Mouse (Mus musculus): Measurements from ENCODE around the gene Nhlrc4. TPM values are rescaled to one million over a fixed set of nuclear protein-coding genes. Genes with fewer than 3 reads are reported as not detected.

The Nhlrc4 gene
- polyA plus RNA-seq, 1 experiment from 2014 or later, result 0.34 TPM

GRCm38 (mm10) chr17:25980854-25981253, 36.1 kb upstream of the Nhlrc4 start:
- H3K4me2 ChIP-seq, result no peak overlapping the region
- ATAC-seq (replicated peaks; ENCODE audit: insufficient number of reproducible peaks, low FRiP score, low TSS enrichment), result no peak
- H3K4me1 ChIP-seq (ENCODE audit: control insufficient read depth, insufficient read depth, low read length), result peaks cover 13% of the 10 kb centered on the region
- H3K36me3 ChIP-seq (ENCODE audit: control insufficient read depth, insufficient read depth, low read length), result no peaks in the 10 kb centered on the region
- H3K27ac ChIP-seq (ENCODE audit: low read depth, low read length), result no peak overlapping the region
- no peaks in the 10 kb centered on the region for H3K27me3 ChIP-seq (ENCODE audit: control insufficient read depth, insufficient read depth, low read length)
- 88% methylated on average over 5 of the region's 5 CpGs for WGBS (ENCODE audit: insufficient replicate concordance)
- H3K4me3 ChIP-seq (ENCODE audit: low read depth, low read length), result no peak overlapping the region
- H3K9ac ChIP-seq (ENCODE audit: low read depth, low read length), result 0 out of 2 replicates have a peak overlapping the region, but pooled peaks have one; percentile 24
- no peaks in the 10 kb centered on the region for H3K9me3 ChIP-seq (replicated peaks; ENCODE audit: control insufficient read depth, low read length)

GRCm38 (mm10) chr17:25979829-25980738, 35.3 kb upstream of the Nhlrc4 start:
- no peak overlapping the region for H3K9ac ChIP-seq (ENCODE audit: low read depth, low read length)
- no peak for ATAC-seq (replicated peaks; ENCODE audit: insufficient number of reproducible peaks, low FRiP score, low TSS enrichment)
- 82% methylated on average over 5 of the region's 5 CpGs for WGBS (ENCODE audit: insufficient replicate concordance)

GRCm38 (mm10) chr17:25970954-25971707, 26.4 kb upstream of the Nhlrc4 start:
- H3K4me3 ChIP-seq (ENCODE audit: low read depth, low read length), result no peak overlapping the region
- ATAC-seq (replicated peaks; ENCODE audit: insufficient number of reproducible peaks, low FRiP score, low TSS enrichment), result no peak
- H3K36me3 ChIP-seq (ENCODE audit: control insufficient read depth, insufficient read depth, low read length), result no peaks in the 10 kb centered on the region; the same call in 1 of the 2 replicates
- H3K27ac ChIP-seq (ENCODE audit: low read depth, low read length), result no peak overlapping the region
- no peaks in the 10 kb centered on the region for H3K9me3 ChIP-seq (replicated peaks; ENCODE audit: control insufficient read depth, low read length)
- H3K9ac ChIP-seq (ENCODE audit: low read depth, low read length), result no peak overlapping the region
- no peaks in the 10 kb centered on the region for H3K27me3 ChIP-seq (ENCODE audit: control insufficient read depth, insufficient read depth, low read length)
- WGBS (ENCODE audit: insufficient replicate concordance), result 81% methylated on average over 4 of the region's 4 CpGs
- H3K4me1 ChIP-seq (ENCODE audit: control insufficient read depth, insufficient read depth, low read length), result peaks cover 5% of the 10 kb centered on the region; the same call in 1 of the 2 replicates
- H3K4me2 ChIP-seq, result no peak overlapping the region

More at GRCm38 (mm10) chr17:25979829-25980738, 35.3 kb upstream of the Nhlrc4 start:
- Histone ChIP-seq H3K9me3 (replicated peaks; ENCODE audit: control insufficient read depth, low read length) (no peaks in the 10 kb centered on the region), H3K4me2 (no peak overlapping the region), H3K4me1 (ENCODE audit: control insufficient read depth, insufficient read depth, low read length) (peaks cover 13% of the 10 kb centered on the region), H3K36me3 (ENCODE audit: control insufficient read depth, insufficient read depth, low read length) (no peaks in the 10 kb centered on the region), H3K27ac (ENCODE audit: low read depth, low read length) (no peak overlapping the region), H3K4me3 (ENCODE audit: low read depth, low read length) (no peak overlapping the region), H3K27me3 (ENCODE audit: control insufficient read depth, insufficient read depth, low read length) (no peaks in the 10 kb centered on the region)

- Histone ChIP-seq H3K27me3 (ENCODE audit: control insufficient read depth, insufficient read depth, low read length) (no peaks in the 10 kb centered on the region), H3K9me3 (replicated peaks; ENCODE audit: control insufficient read depth, low read length) (no peaks in the 10 kb centered on the region), H3K27ac (ENCODE audit: low read depth, low read length) (no peak overlapping the region), H3K36me3 (ENCODE audit: control insufficient read depth, insufficient read depth, low read length) (no peaks in the 10 kb centered on the region; the same call in 1 of the 2 replicates), H3K4me2 (no peak overlapping the region), H3K9ac (ENCODE audit: low read depth, low read length) (no peak overlapping the region), H3K4me1 (ENCODE audit: control insufficient read depth, insufficient read depth, low read length) (peaks cover 5% of the 10 kb centered on the region; the same call in 1 of the 2 replicates), H3K4me3 (ENCODE audit: low read depth, low read length) (no peak overlapping the region)
- ATAC-seq (replicated peaks; ENCODE audit: insufficient number of reproducible peaks, low FRiP score, low TSS enrichment), result no peak
- 94% methylated on average over 9 of the region's 9 CpGs for WGBS (ENCODE audit: insufficient replicate concordance)
Measured at GRCm38 (mm10) chr17:25970448-25970847, 25.7 kb upstream of the Nhlrc4 start.

- H3K36me3 ChIP-seq (ENCODE audit: control insufficient read depth, insufficient read depth, low read length), result no peaks in the 10 kb centered on the region; the same call in 1 of the 2 replicates
- no peak for ATAC-seq (replicated peaks; ENCODE audit: insufficient number of reproducible peaks, low FRiP score, low TSS enrichment)
- H3K4me3 ChIP-seq (ENCODE audit: low read depth, low read length), result no peak overlapping the region
- no peaks in the 10 kb centered on the region for H3K9me3 ChIP-seq (replicated peaks; ENCODE audit: control insufficient read depth, low read length)
- no peak overlapping the region for H3K9ac ChIP-seq (ENCODE audit: low read depth, low read length)
- 74% methylated on average over 1 of the region's 1 CpGs for WGBS (ENCODE audit: insufficient replicate concordance)
- H3K4me1 ChIP-seq (ENCODE audit: control insufficient read depth, insufficient read depth, low read length), result peaks cover 5% of the 10 kb centered on the region; the same call in 1 of the 2 replicates
- no peak overlapping the region for H3K4me2 ChIP-seq
- H3K27ac ChIP-seq (ENCODE audit: low read depth, low read length), result no peak overlapping the region
- no peaks in the 10 kb centered on the region for H3K27me3 ChIP-seq (ENCODE audit: control insufficient read depth, insufficient read depth, low read length)
Measured at GRCm38 (mm10) chr17:25968176-25968575, 23.4 kb upstream of the Nhlrc4 start.

GRCm38 (mm10) chr17:25967652-25968051, 22.9 kb upstream of the Nhlrc4 start:
- H3K27me3 ChIP-seq (ENCODE audit: control insufficient read depth, insufficient read depth, low read length), result no peaks in the 10 kb centered on the region
- no peak for ATAC-seq (replicated peaks; ENCODE audit: insufficient number of reproducible peaks, low FRiP score, low TSS enrichment)
- no peak overlapping the region for H3K4me2 ChIP-seq
- H3K9me3 ChIP-seq (replicated peaks; ENCODE audit: control insufficient read depth, low read length), result no peaks in the 10 kb centered on the region
- peaks cover 5% of the 10 kb centered on the region; the same call in 1 of the 2 replicates for H3K4me1 ChIP-seq (ENCODE audit: control insufficient read depth, insufficient read depth, low read length)
- H3K9ac ChIP-seq (ENCODE audit: low read depth, low read length), result no peak overlapping the region
- 64% methylated on average over 3 of the region's 3 CpGs for WGBS (ENCODE audit: insufficient replicate concordance)
- H3K36me3 ChIP-seq (ENCODE audit: control insufficient read depth, insufficient read depth, low read length), result peaks cover 2% of the 10 kb centered on the region; the same call in 1 of the 2 replicates
- H3K4me3 ChIP-seq (ENCODE audit: low read depth, low read length), result no peak overlapping the region
- H3K27ac ChIP-seq (ENCODE audit: low read depth, low read length), result no peak overlapping the region

GRCm38 (mm10) chr17:25964271-25964670, 19.5 kb upstream of the Nhlrc4 start:
- H3K36me3 ChIP-seq (ENCODE audit: control insufficient read depth, insufficient read depth, low read length), result peaks cover 5% of the 10 kb centered on the region
- peaks cover 10% of the 10 kb centered on the region; the same call in 1 of the 2 replicates for H3K4me1 ChIP-seq (ENCODE audit: control insufficient read depth, insufficient read depth, low read length)

GRCm38 (mm10) chr17:25962413-25962905, 17.7 kb upstream of the Nhlrc4 start:
- no peak overlapping the region for H3K4me2 ChIP-seq
- H3K4me1 ChIP-seq (ENCODE audit: control insufficient read depth, insufficient read depth, low read length), result peaks cover 4% of the 10 kb centered on the region; the same call in 1 of the 2 replicates
- H3K36me3 ChIP-seq (ENCODE audit: control insufficient read depth, insufficient read depth, low read length), result peaks cover 5% of the 10 kb centered on the region
- no peak overlapping the region for H3K9ac ChIP-seq (ENCODE audit: low read depth, low read length)
- WGBS (ENCODE audit: insufficient replicate concordance), result 94% methylated on average over 7 of the region's 7 CpGs
- H3K27me3 ChIP-seq (ENCODE audit: control insufficient read depth, insufficient read depth, low read length), result no peaks in the 10 kb centered on the region
- H3K4me3 ChIP-seq (ENCODE audit: low read depth, low read length), result no peak overlapping the region
- H3K9me3 ChIP-seq (replicated peaks; ENCODE audit: control insufficient read depth, low read length), result no peaks in the 10 kb centered on the region
- ATAC-seq (replicated peaks; ENCODE audit: insufficient number of reproducible peaks, low FRiP score, low TSS enrichment), result no peak
- no peak overlapping the region for H3K27ac ChIP-seq (ENCODE audit: low read depth, low read length)

More at GRCm38 (mm10) chr17:25964271-25964670, 19.5 kb upstream of the Nhlrc4 start:
- Histone ChIP-seq H3K4me2 (no peak overlapping the region), H3K27me3 (ENCODE audit: control insufficient read depth, insufficient read depth, low read length) (no peaks in the 10 kb centered on the region), H3K27ac (ENCODE audit: low read depth, low read length) (no peak overlapping the region), H3K4me3 (ENCODE audit: low read depth, low read length) (no peak overlapping the region), H3K9me3 (replicated peaks; ENCODE audit: control insufficient read depth, low read length) (no peaks in the 10 kb centered on the region), H3K9ac (ENCODE audit: low read depth, low read length) (no peak overlapping the region)
- no peak for ATAC-seq (replicated peaks; ENCODE audit: insufficient number of reproducible peaks, low FRiP score, low TSS enrichment)
- 85% methylated on average over 7 of the region's 7 CpGs for WGBS (ENCODE audit: insufficient replicate concordance)
